Mouse (Mus musculus) spleen, adult 2 months (tissue): ENCODE results near the gene Mrpl48. TPM values are rescaled to one million over a fixed set of nuclear protein-coding genes. Genes with fewer than 3 reads are reported as not detected.
A peak's percentile ranks its signal among the peaks of the same experiment; 100 is the strongest.

Experiments
- DNase-seq, 2 experiments: peaks; one replicate each; pipeline versions ENCODE4 v3.0.0 to v3.0.0-alpha.2; 2012 to 2021; ENCODE audit warnings: low spot score in 2 of 2, low read depth in 1 of 2
- H3K27ac ChIP-seq: fragments of 200-500 bp; 2 replicates; pipeline ENCODE4 v1.5.1; 2012; ENCODE audit warnings: low read length, inconsistent platforms; ENCODE audit not compliant: insufficient read depth
- H3K27me3 ChIP-seq: fragments of 200-500 bp; 2 replicates; pipeline ENCODE4 v1.6.1; 2012; ENCODE audit warnings: mild to moderate bottlenecking, moderate library complexity, low read length, inconsistent platforms; ENCODE audit not compliant: control insufficient read depth, insufficient read depth
- H3K36me3 ChIP-seq: fragments of 200-500 bp; 2 replicates; pipeline ENCODE4 v1.6.1; 2012; ENCODE audit warnings: mild to moderate bottlenecking, low read length, inconsistent platforms; ENCODE audit not compliant: control insufficient read depth, insufficient read depth
- H3K4me1 ChIP-seq: fragments of 200-500 bp; 2 replicates; pipeline ENCODE4 v1.6.1; 2011; ENCODE audit warnings: inconsistent platforms; ENCODE audit not compliant: control insufficient read depth, insufficient read depth, insufficient read length
- H3K4me3 ChIP-seq: fragments of 200-500 bp; 2 replicates; pipeline ENCODE4 v1.5.1; 2011; ENCODE audit warnings: mild to moderate bottlenecking, inconsistent platforms; ENCODE audit not compliant: insufficient read depth, insufficient read length; ENCODE audit errors: extremely low read depth
- CTCF ChIP-seq: fragments of 200-500 bp; IDR thresholded peaks from 2 replicates; pipeline ENCODE4 v1.5.1; 2011; ENCODE audit warnings: mild to moderate bottlenecking, inconsistent platforms; ENCODE audit not compliant: insufficient read depth, insufficient read length, insufficient replicate concordance; ENCODE audit errors: extremely low read depth
- POLR2A ChIP-seq: fragments of 200-500 bp; IDR thresholded peaks from 2 replicates; pipeline ENCODE4 v1.6.1; 2011; ENCODE audit warnings: low read depth, low read length, inconsistent platforms
- WGBS: fragments of 180-500 bp; shearing (Covaris S2); methylation state at CpG from one replicate; pipeline ENCODE4 v1.1.7; 2018; 5-methylcytosine and 5-hydroxymethylcytosine counted together
- polyA plus RNA-seq: library from polyadenylated mRNA; depleted of rRNA; stranded (reverse); fragments of >200 nt; gene quantifications from 2 replicates; pipeline ENCODE4 v1.2.3, GENCODE M21; 2012; rRNA removed

Gene Mrpl48
- polyA plus RNA-seq, 1 experiment = 4.3 TPM

DNA sequence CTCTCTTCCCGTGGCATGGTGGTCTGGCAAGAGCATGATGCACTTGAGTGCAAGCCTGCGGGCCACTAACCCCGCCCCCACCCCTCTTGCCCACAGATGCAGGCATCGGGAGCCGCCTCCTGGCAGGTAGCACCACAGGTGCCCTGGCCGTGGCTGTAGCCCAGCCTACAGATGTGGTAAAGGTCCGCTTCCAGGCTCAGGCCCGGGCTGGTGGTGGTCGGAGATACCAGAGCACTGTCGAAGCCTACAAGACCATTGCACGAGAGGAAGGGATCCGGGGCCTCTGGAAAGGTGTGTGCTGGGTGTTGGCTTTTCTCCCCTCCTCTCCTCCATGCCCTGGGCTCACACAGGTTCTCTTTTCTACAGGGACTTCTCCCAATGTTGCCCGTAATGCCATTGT is 110.1 kb downstream of the Mrpl48 start:
- no peak overlapping the region for H3K4me3 ChIP-seq
- H3K36me3 ChIP-seq = peaks cover 46% of the 10 kb centered on the region
- peaks cover 26% of the 10 kb centered on the region for H3K4me1 ChIP-seq
- H3K27ac ChIP-seq = no peak overlapping the region
- TF ChIP-seq CTCF (no peak), POLR2A (no peak)
- WGBS = 89% methylated on average over 13 of the region's 13 CpGs
- DNase-seq = no peak
- no peaks in the 10 kb centered on the region for H3K27me3 ChIP-seq

GRCm38 (mm10) chr7:100497402-100497801 is 110.7 kb downstream of the Mrpl48 start:
- WGBS = 76% methylated on average over 4 of the region's 4 CpGs
- H3K4me3 ChIP-seq = no peak overlapping the region

GRCm38 (mm10) chr7:100496791-100497190 is 111.3 kb downstream of the Mrpl48 start:
- Histone ChIP-seq H3K27ac (peak overlapping the region; percentile 94), H3K4me3 (no peak overlapping the region), H3K27me3 (no peaks in the 10 kb centered on the region), H3K4me1 (peaks cover 19% of the 10 kb centered on the region), H3K36me3 (peaks cover 46% of the 10 kb centered on the region)
- TF ChIP-seq POLR2A (no peak), CTCF (no peak)
- WGBS = 96% methylated on average over 9 of the region's 9 CpGs
- no peak for DNase-seq

More at GRCm38 (mm10) chr7:100497402-100497801, 110.7 kb downstream of the Mrpl48 start:
- no peak for TF ChIP-seq POLR2A
- no peak for TF ChIP-seq CTCF
- Histone ChIP-seq H3K27me3 (no peaks in the 10 kb centered on the region), H3K36me3 (peaks cover 46% of the 10 kb centered on the region), H3K4me1 (peaks cover 20% of the 10 kb centered on the region), H3K27ac (peak overlapping the region; percentile 94)
- DNase-seq = no peak

DNA sequence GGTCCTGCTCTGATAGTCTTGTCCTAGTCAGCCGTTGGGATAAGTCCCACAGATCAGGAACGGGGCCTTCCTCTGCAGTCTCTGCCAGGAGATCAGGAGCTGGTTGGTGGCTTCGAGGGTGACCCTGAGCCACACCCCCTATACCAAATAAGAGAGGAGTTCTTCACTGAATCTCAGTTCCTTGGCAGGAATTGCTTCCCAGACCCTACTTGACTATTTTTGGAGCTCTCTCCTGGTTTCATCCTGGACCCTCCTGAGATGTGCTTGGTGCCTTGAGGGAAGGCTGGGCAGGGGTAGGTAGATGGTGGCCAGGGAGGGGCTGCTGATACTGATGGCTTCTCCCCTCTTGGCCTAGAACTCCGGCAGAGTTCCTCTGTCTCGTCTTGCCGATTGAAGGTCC is 111.7 kb downstream of the Mrpl48 start:
- TF ChIP-seq POLR2A = no peak
- no peak for TF ChIP-seq CTCF
- Histone ChIP-seq H3K4me1 (peaks cover 19% of the 10 kb centered on the region), H3K4me3 (peak overlapping the region; percentile 56)

More for the DNA sequence above, 111.7 kb downstream of the Mrpl48 start:
- H3K27ac ChIP-seq = peak overlapping the region; percentile 94
- no peak for DNase-seq
- no peaks in the 10 kb centered on the region for H3K27me3 ChIP-seq
- 60% methylated on average over 6 of the region's 6 CpGs for WGBS
- H3K36me3 ChIP-seq = peaks cover 46% of the 10 kb centered on the region

Other genes with a start within 250 kb of the Mrpl48 start
- 24.1 and 26.4 TPM in 2 replicates for gene C2cd3, start 236.1 kb downstream of the Mrpl48 start, polyA plus RNA-seq
- gene Ppme1, start 236.0 kb downstream of the Mrpl48 start, polyA plus RNA-seq = 46.3 and 57.2 TPM in 2 replicates
- 0.77 and 1.3 TPM in 2 replicates for gene Ucp3, start 135.3 kb downstream of the Mrpl48 start, polyA plus RNA-seq
- gene Ucp2, start 115.0 kb downstream of the Mrpl48 start, polyA plus RNA-seq = 991 and 1,064 TPM in 2 replicates
- 2.3 and 3.8 TPM in 2 replicates for gene Dnajb13, start 93.3 kb downstream of the Mrpl48 start, polyA plus RNA-seq
- 7.7 and 7.8 TPM in 2 replicates for gene Coa4, start 71.2 kb downstream of the Mrpl48 start, polyA plus RNA-seq
- gene Rab6a, start 891 bp downstream of the Mrpl48 start, polyA plus RNA-seq = 12.3 and 24.3 TPM in 2 replicates
- 1.7 and 2.2 TPM in 2 replicates for gene Plekhb1, start 54.1 kb upstream of the Mrpl48 start, polyA plus RNA-seq
- gene Fam168a, start 98.3 kb upstream of the Mrpl48 start, polyA plus RNA-seq = 56.7 and 77.9 TPM in 2 replicates